ENCODE assay signal across 19 mouse cellular contexts in genomic region chr7:112567004-112567403, GRCm38 (mm10).
DNase-seq lines count a peak whose midpoint lies in the region; ATAC-seq and TF ChIP-seq lines count a peak whose summit lies in the region.
"Had no signal": no experiment of that assay in that cellular context is flagged by ENCODE, and none has a peak within 500 bp of the region (broad histone marks: within the 10 kb centered on the region; RNA-seq: fewer than 3 reads in every experiment).

No protein-coding gene starts in this region.

- no peaks in the 10 kb centered on the region for H3K27me3 ChIP-seq in lung, postnatal 0 days (replicated peaks; ENCODE audit: insufficient read depth, low read length)
- H3K27me3 ChIP-seq: embryonic facial prominence, embryonic 13.5 days; embryonic facial prominence, embryonic 15.5 days; forebrain, embryonic 12.5 days had no signal

- peaks cover 3% of the 10 kb centered on the region; the same call in 1 of the 2 replicates for H3K36me3 ChIP-seq in lung, postnatal 0 days (ENCODE audit: insufficient read depth, low read length)
- H3K36me3 ChIP-seq: forebrain, embryonic 12.5 days had no signal

- peak; percentile 92 for ATAC-seq in lung, postnatal 0 days
- ATAC-seq: forebrain, embryonic 14.5 days had no signal

- 82% methylated on average over 4 of the region's 4 CpGs for WGBS in lung, postnatal 0 days

- no peaks in the 10 kb centered on the region for H3K4me1 ChIP-seq in lung, postnatal 0 days (ENCODE audit: insufficient read depth, low read depth, low read length)
- H3K4me1 ChIP-seq: embryonic facial prominence, embryonic 15.5 days had no signal

- peak; percentile 61; the same call in 1 of the 2 replicates for TF ChIP-seq EP300 in lung, postnatal 0 days (IDR thresholded peaks at IDR 0.05)

- no peak overlapping the region for H3K9ac ChIP-seq in lung, postnatal 0 days (replicated peaks; ENCODE audit: low read depth)
- H3K9ac ChIP-seq: embryonic facial prominence, embryonic 13.5 days; embryonic facial prominence, embryonic 15.5 days; forebrain, embryonic 12.5 days had no signal

- intact Hi-C loops in gastrocnemius, postnatal 14 days (cut with DNase I; ENCODE audit: low total_unique reads) = no loop called here

- H3K9me3 ChIP-seq in lung, postnatal 0 days (ENCODE audit: low read length) = no peaks in the 10 kb centered on the region
- H3K9me3 ChIP-seq: embryonic facial prominence, embryonic 13.5 days; embryonic facial prominence, embryonic 15.5 days; forebrain, embryonic 10.5 days; forebrain, embryonic 12.5 days had no signal

- peak overlapping the region; percentile 47 for H3K27ac ChIP-seq in lung, postnatal 0 days (ENCODE audit: low read length)
- H3K27ac ChIP-seq: embryonic facial prominence, embryonic 13.5 days; embryonic facial prominence, embryonic 15.5 days; forebrain, embryonic 10.5 days; forebrain, embryonic 12.5 days had no signal

- H3K4me2 ChIP-seq in lung, postnatal 0 days (replicated peaks; ENCODE audit: low read depth, low read length) = no peak overlapping the region
- H3K4me2 ChIP-seq: embryonic facial prominence, embryonic 13.5 days; embryonic facial prominence, embryonic 15.5 days; forebrain, embryonic 12.5 days had no signal

- TF ChIP-seq CTCF in lung, postnatal 0 days (IDR thresholded peaks at IDR 0.05) = no peak

- no peak overlapping the region for H3K4me3 ChIP-seq in lung, postnatal 0 days (ENCODE audit: low read depth, low read length)
- H3K4me3 ChIP-seq: embryonic facial prominence, embryonic 13.5 days; embryonic facial prominence, embryonic 15.5 days; erythroblast, embryonic 14.5 days; forebrain, embryonic 10.5 days; forebrain, embryonic 12.5 days had no signal

- peak; percentile 9 to 32 for DNase-seq in lung, adult 18-20 months
- no peak for DNase-seq in lung, postnatal 10 days
- DNase-seq in lung, postnatal 0 days (ENCODE audit: low spot score) = peak; percentile 77
- no peak for DNase-seq in lung, postnatal 4 days
- DNase-seq in lung, postnatal 36 days = peak; percentile 21
- no peak for DNase-seq in gastrocnemius, postnatal 14 days
- DNase-seq: adrenal gland, adult 2 months; adrenal gland, postnatal 10 days; adrenal gland, postnatal 25 days; cerebellum, adult 11 months; cerebellum, adult 8-10 months; cerebellum, postnatal 14 days; embryo, embryonic 11 days had no signal

Comparison
In these comparisons a context has a peak if more than half of its experiments do, and no peak if none do; other contexts are left out.
1. DNase-seq: peak in lung, adult 18-20 months (2 of 2), lung, postnatal 0 days (single experiment) and lung, postnatal 36 days (single experiment); none in lung, postnatal 10 days (single experiment), lung, postnatal 4 days (0 of 2) and gastrocnemius, postnatal 14 days (single experiment).